Mouse (Mus musculus) left cerebral cortex, postnatal 14 days (tissue): ENCODE measurements around the gene Vhl. TPM values are rescaled to one million over a fixed set of nuclear protein-coding genes. Genes with fewer than 3 reads are reported as not detected.
A peak's percentile ranks its signal among the peaks of the same experiment; 100 is the strongest.
"Not testable (repeated sequence)": the region's sequence is repeated elsewhere in the genome, so short reads cannot be mapped to it uniquely, and the experiment has no call there.

Experiments
- DNase-seq, 2 experiments: peaks; one replicate each; pipeline ENCODE4 v3.0.0; 2021 to 2022; ENCODE audit warnings: low spot score in 2 of 2, mixed read lengths in 1 of 2
- intact Hi-C: fragments of 180-260 bp; cut with DNase I; formaldehyde crosslinking; loops from one replicate; pipeline ENCODE4 v1.15.1; 2025
- total RNA-seq, 2 experiments: library from RNA; stranded (reverse); gene quantifications; 2 replicates each; pipeline ENCODE4 v1.2.3; 2021

Vhl gene
- total RNA-seq, 2 experiments from 2014 or later: 48.4 to 51.9 TPM

DNA sequence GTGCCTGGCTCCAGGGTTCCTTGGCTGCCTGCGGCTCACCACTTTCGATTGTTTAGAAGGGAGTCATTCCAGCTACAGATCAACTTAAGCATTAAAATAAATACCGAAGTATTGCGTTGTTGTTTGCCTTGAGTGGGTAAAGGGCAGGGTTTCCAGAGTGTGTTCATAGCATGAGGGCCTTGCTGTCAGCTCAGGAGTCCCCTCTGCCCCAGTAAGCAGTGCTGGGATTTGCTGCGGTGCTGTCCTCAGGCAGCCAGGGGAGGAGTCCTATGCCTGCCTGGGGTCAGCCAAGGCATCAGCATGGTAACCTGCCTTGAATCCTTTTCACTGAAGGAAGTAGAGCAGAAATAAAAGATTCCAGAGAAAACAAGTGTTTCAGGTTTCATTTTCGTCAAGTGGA is 33.1 kb downstream of the Vhl start:
- DNase-seq: no peak
- intact Hi-C loops: no loop called here

DNA sequence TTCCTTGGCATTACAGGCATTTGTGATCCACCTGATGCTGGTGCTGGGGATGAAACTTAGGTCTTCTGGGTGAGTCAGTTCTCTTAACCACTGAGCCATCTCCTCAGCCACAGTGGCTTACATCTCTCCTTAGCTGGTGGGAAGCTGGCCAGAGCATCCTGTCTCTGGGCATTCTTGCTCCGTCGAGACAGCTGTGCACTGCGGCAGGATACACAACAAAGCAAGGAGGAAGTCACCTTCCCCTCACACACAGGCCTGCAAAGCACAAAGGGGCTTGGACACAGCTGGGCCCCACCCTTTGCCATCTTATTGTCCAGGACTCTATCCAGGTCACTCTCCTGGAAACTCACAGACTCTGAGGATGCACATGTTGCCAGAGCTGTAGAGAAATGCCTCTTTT is 34.5 kb downstream of the Vhl start:
- intact Hi-C loops: no loop called here

DNA sequence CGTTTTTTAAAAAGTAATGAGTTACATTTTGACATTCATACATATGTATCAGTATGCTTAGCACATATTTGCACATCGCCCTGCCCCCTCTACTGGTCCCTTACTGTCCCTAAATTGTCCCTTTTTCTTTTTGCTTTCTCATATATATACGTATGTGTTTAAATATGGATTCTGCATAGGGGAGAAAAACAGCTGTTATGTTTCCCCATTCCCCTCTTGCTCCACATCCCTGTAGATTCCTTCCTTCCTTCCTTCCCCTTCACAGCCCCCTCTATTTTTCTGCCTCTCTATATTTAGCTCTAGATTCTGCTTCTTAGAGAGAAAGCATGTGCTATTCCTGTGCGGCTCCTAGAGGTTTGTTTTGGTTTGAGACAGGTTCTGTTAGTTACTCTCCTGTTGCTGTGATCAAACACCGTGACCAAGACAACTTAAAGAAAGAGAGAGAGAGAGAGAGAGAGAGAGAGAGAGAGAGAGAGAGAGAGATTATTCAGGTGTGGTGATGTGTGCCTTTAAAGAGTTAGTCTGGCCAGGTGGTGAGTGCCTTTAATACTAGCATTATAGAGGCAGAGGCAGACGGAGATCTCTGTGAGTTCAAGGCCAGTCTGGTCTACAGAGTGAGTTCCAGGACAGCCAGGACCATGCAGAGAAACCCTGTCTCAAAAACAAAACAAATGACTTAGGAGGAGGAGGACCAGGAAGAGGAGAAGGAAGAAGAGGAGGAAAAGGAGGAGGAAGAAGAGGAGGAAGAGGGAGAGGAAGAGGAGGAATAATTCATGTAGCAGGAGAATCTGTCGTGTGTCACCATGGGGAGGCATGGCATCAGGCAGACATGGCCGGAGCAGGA is 36.1 kb downstream of the Vhl start:
- DNase-seq: peak in 1 of 2 experiments; percentile 46
- intact Hi-C loops: no loop called here

More for the DNA sequence above, 34.5 kb downstream of the Vhl start:
- no peak for DNase-seq

DNA sequence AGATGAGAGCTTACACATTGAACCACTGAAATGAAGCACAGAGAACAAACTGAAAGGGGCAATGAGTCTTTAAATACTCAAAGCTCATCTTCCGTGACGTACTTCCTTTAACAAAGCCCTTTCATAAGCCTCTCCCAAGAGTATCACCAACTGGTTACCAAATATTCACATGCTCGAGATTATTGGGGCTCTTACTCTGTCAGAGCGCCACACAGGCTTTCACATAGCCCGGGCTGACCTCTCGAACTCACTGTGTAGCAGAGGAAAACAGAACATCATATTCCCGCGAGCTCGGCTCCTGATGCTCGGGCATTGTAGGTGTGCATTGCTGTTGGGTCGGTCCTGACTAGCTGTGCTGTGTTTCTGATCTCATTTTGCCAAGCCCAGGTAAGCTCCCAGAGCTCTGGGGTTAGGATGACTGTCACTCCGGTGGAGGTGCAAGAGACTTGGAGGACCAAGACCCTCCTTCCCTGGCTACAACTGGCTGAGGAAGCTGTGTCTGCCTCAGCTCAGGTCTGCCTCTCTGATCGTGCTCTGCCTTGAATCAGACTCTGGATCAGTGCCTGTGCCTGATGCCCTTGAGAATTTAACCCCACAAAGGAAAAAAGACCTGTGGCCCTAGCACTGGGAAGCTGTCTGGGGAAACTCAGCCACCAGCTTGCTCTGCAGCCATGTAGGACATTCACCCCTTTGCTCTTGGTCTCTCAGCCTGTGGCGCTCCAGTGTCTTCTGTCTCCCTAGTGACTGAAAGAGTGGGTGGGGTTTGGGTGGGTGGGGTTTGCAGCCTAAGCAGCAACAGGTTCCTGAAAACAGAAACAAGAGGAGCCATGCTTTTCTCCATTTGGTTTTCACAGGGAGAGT is 37.0 kb downstream of the Vhl start:
- no peak for DNase-seq
- intact Hi-C loops: no loop called here

DNA sequence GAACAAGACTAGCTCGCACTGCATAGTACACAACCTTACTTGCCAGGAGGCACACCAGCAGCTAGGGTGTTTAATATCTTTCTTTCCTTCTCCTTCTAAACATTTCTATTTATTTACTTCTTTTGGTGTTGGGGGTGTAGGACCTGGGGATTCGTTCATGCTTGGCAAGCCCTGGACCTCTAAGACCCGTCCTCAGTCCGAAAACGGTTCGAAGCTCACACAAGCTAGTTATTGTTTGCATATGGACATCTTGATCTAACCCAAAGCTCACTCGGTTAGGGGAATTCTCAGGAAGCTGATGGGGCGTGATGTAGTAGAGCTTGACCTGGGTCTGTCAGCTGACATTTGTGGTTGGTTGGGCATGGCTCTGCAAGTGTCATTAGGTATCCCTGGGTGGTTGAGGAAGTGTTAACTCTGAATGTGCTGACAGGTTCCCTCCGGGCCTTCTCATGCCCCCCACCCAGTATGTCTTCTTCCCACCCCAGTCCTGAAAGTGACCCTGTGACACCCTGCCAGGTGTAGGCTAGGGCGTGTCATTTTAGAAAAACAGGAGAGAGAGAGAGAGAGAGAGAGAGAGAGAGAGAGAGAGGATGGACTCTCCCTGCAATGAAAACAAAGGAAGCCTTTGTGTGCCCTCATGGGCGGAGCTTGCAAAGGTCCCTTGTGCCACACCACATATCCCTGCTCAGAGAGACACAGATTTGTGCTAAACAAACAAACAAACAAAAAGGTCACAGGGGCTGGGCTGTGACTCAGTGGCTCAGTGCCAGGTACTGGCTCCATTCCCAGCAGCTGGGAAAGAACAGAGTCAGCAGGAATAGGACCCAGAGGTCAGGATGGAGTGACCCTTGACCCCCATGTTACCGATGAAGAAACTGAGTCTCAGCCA is 37.8 kb downstream of the Vhl start:
- DNase-seq: no peak
- intact Hi-C loops: no loop called here

DNA sequence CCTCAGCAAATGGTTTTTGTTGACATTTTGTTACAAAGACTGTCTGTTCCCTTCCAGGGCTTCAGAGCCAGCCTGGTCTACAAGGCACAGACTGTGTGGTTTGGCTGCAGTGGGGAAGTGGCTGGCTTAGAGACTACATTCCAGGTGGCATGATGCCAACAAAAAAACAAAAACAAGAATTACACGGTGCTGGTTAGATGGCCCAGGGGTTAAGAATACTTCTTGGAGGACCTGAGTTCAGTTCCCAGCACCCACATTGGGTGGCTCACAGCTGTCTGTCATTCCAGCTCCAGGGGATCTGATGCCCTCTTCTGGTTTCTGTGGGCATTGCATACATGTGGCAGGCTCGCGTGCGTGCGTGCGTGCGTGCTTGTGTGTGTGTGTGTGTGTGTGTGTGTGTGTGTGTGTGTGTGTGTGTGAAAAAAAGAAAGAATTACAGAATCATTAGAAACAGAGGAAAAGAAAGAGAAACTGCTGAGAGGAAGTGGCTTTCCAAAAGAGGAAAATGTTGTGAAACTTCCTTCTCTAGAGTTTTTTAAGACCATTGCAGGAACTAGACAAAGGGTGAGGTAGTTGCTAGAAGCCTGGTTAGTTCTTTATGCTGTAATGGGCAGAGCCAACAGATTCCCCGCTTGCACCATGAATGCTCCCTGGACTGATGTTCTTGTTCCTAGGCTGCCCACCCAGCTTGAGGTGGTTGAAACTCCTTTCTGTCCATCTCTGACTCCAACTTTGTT is 39.4 kb downstream of the Vhl start:
- DNase-seq: no peak
- intact Hi-C loops: no loop called here

DNA sequence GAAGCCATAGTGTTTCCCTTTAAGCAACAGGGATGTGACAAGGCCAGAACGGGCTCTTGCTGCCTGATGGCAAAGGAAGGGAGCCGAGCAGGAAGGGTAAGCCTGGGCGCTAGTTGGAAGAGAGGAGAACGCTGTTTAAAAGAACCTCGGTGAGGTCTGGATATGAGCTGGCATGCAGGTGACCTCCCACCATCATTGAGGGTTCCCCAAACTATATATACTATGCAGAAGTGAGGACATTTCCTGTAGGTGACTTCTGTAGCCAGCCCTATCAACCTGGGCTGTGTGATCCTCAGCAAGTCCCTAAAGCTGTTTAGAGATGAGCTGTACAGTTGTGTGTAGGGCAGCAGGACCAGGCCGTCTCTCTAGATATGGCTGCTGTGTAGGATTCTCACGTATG is 40.5 kb downstream of the Vhl start:
- no peak for DNase-seq
- intact Hi-C loops: no loop called here

DNA sequence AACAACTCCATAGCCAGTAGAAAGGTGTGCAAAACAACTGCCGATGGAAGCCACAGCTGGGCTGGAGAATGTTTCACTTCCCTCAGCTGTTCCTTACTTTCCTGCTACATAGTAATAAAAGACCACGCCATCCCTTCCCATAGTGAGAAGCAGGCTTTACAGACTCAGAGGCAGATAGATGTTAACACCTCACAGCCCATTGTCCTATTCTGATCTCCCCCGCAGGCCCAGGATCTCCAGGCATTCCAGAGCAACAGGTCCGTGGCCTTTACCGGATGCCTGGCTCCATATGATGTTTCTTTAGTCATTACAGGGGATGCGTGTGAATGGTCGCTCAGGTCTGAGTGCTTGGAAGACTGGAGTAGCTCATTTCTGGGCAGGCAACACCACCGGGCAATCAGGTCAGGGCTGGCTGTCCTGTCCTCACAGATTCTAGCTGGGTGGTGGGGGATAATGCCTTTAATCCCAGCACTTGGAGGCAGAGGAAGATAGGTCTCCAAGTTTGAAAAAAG is 43.9 kb downstream of the Vhl start:
- intact Hi-C loops: no loop called here
- DNase-seq: no peak

DNA sequence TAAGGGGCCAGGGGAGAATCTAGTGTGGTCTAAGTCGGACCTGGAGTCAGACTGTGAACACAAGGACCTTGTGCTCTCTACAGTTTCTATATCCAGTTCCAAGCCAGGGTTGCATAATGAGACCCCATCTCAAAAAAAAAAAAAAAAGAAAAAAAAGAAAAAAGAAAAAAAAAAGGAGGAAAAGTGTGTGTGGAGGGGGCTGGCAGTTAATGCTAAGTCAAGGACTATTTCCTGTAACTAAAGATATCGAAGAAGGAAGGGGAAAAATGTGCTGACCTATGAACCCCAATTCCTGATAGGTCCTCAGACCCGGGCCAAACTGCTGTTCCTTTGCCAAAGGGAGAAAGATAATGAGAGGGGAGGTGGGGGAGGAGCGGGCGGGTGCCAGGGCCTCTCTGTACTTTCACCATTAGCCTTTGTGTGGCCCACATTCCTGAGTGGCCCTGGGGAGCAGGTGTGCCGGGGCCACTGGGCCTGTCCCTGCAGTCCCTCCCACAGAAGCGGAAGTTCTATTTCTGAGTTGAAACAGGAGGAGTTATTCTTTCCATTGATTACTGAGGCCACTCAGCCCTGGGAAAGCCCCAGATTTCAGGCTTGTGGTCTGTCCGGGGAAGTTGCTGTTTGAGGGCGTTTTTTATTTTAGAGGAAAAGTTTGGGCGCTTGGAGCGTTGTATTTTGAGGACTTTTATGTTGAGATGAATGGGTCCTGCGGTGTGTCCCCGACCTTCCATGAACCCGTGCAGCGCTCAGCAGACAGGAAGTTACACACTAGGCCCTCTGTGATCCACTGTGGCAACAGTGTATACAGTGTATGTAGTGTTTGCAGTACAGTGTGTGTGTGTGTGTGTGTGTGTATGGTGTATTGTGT is 44.8 kb downstream of the Vhl start:
- intact Hi-C loops: no loop called here
- DNase-seq: no peak

DNA sequence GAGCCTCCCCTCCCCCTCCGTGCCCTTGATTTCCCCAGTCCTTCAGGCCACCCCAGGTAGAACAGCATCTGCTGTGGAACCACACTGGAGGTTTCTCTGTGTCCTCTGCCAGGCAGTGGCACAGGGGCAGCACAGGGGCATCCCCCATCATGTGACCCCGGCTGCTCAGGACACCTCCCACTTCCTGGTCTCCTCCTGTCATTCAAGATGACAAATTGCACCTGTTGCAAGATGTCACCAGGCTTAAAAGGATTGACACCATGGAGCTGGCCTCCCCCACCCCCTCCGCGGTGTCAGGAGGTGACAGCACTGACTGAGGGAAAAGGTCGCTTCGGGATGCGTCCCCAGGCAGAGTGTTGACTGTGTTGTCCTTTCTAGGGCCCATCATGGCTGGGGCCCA is 46.1 kb downstream of the Vhl start:
- no peak for DNase-seq
- intact Hi-C loops: no loop called here

DNA sequence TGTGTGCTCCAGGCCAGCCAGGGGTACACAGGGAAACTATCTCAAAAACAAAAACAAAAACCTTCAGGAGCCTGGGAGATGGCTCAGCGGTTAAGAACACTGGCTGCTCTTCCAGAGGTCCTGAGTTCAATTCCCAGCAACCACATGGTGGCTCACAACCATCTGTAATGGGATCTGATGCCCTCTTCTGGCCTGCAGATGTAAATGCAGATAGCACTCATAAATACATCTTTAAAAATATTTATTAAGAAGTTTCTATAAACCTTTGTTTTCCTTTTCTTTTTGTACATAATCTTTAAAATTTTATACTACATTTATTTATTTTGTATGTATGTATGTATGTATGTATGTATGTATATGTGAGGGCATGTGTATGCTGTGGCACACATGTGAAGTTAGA is 48.3 kb downstream of the Vhl start:
- DNase-seq, intact Hi-C loops: not testable (repeated sequence)

DNA sequence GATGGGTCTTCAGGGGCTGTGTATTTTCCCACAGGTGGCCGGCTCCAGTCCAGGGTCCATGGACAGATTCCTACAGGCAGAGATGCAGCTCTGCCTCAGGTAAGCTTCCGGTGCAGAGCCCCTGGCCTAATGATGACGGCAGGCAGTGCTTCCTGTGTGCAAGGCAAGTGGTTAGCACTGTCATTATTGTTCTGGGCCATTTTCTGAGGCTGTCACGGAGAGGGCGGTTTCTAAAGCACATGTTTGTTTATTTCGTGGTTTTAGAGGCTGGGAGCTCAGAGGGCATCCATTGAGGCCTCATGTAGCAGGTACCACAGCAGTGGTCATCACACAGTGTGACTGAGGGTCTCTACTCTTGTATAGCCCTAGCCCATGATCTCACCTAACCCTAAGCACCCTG is 49.2 kb downstream of the Vhl start:
- no peak for DNase-seq
- intact Hi-C loops: no loop called here

DNA sequence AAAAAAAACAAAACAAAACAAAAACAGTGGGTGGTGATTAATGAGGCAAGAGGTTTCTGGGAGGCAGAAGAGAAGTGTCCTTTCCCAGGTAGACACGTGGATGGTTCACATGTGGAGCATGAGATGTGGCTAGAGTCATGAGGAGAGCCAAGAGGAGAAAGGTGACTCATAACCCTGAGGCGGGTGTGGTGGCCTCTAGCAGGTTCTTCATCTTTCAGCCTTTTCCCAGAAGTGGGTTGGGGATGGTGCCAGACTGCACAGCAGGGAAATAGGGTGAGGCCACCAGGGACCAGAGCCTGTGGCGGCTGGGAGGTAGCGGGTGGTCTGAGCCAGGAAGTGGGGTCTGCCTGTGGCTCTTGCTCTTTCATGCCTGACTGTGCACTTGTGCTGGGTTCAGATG is 51.5 kb downstream of the Vhl start:
- no peak for DNase-seq
- intact Hi-C loops: no loop called here

DNA sequence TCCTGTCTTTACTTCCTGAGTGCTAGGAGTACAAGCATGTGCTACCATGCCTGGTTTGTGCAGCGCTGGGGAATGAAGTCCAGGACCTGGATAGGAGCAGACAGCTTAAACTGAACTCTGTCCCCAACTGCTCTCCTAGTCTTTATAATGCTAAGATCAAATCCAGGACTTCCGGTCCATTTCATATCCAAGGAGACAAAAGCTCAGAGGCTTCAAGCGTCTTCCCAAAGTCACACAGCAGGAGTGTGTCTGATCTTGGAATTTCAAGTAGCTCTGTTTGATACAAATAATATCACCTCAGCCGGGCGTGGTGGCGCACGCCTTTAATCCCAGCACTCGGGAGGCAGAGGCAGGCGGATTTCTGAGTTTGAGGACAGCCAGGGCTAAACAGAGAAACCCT is 52.2 kb downstream of the Vhl start:
- no peak for DNase-seq
- intact Hi-C loops: no loop called here

DNA sequence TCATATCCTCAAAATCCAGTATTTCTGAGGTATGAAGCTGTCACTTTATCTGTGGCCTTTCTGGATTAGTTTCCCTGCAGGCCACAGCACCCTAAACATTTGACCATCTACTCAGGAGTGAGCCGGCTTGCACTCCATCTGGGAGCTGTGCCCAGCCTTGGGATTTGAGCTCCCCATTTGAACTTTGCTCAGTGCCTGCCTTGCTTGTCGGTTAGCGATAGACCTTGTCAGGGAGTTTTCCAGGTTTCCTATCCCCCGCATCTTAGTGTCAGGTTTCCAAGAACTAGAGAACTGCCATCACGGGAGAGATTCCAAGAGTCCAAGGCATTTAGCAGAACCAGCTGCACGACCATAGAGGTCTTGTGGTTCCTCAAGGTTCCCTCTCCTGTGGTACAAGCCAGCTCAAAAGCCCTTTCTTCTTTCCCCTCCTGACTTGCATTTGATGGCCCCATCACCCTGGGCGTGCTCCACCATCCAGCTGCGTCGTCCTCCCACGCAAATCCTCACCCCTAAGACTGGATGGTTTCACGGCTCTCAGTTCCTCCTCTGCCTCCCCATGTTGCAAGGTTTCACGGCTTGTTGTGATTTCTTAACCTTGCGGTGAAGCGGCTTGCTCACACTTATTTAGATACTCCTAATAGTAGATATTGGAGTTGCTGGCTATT is 53.4 kb downstream of the Vhl start:
- intact Hi-C loops: no loop called here
- no peak for DNase-seq

DNA sequence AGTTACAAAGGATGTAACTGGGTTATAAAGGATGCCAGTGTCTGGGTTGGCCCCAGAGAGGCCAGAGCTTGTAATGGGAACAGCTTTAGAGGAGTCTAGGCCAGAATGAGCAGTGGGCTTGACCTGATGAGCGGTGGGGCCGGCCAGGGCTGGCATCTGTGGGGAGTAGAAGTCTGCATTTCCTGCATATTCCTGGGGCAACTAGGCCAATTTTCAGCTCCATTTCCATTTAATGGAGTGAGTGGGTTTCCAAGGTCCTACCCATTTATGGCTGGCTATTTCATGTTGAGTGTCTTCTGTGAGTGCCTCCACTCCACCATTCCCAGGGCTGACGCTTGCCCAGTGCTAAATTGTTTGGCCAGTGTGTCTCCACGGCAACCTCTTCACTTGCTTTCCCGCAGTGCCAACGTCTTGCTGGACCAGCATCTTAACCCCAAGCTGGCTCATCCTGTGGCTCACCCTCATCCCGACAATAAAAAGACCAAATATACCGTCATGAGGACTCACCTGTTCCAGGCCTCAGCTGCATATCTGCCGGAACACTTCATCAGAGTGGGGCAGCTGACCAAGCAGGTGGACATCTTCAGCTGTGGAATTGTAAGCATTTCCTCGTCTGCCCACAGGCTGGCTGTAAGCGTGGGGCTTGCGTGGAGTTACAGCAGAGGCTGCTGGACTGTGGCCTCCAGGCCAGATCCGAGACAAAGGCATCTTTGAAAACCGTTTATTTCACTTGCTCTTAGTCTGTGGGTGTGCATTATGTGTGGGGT is 54.7 kb downstream of the Vhl start:
- no peak for DNase-seq
- intact Hi-C loops: no loop called here
